Mouse (Mus musculus) midbrain, embryonic 10.5 days (tissue): Measurements from ENCODE around the gene Higd2a. TPM values are rescaled to one million over a fixed set of nuclear protein-coding genes. Genes with fewer than 3 reads are reported as not detected.

Source experiments
- DNase-seq: peaks from one replicate; pipeline ENCODE4 v3.0.0-alpha.2; 2017; ENCODE audit warnings: low spot score
- H3K27ac ChIP-seq: fragments of 300-500 bp; sonication (generic); replicated peaks from 2 replicates; pipeline ENCODE4 v1.5.1; 2016; ENCODE audit warnings: mild to moderate bottlenecking
- H3K27me3 ChIP-seq: fragments of 300-500 bp; sonication (generic); 2 replicates; pipeline ENCODE4 v1.6.1; 2016; ENCODE audit warnings: low read depth, mild to moderate bottlenecking; ENCODE audit not compliant: poor library complexity, severe bottlenecking
- H3K36me3 ChIP-seq: fragments of 300-500 bp; sonication (generic); 2 replicates; pipeline ENCODE4 v1.6.1; 2016; ENCODE audit warnings: mild to moderate bottlenecking, moderate library complexity
- H3K4me1 ChIP-seq: fragments of 300-500 bp; sonication (generic); 2 replicates; pipeline ENCODE4 v1.6.1; 2016
- H3K4me3 ChIP-seq: fragments of 300-500 bp; sonication (generic); 2 replicates; pipeline ENCODE4 v1.5.1; 2016; ENCODE audit warnings: mild to moderate bottlenecking, moderate library complexity
- H3K9me3 ChIP-seq: fragments of 300-500 bp; sonication (generic); replicated peaks from 2 replicates; pipeline ENCODE4 v1.6.1; 2016; ENCODE audit warnings: mild to moderate bottlenecking
- WGBS: fragments of 180-500 bp; shearing (Covaris S2); methylation state at CpG from one replicate; pipeline ENCODE4 v1.1.7; 2016; 5-methylcytosine and 5-hydroxymethylcytosine counted together
- polyA plus RNA-seq: library from polyadenylated mRNA; unstranded; fragments of >200 nt; fragmentation: Nextera tagmentation; extraction: Ambion mirVana; gene quantifications from 2 replicates; pipeline ENCODE4 v1.2.1, GENCODE M21; 2016

The Higd2a gene
- polyA plus RNA-seq = 155 and 156 TPM in 2 replicates

- peaks cover 39% of the 10 kb centered on the region for H3K36me3 ChIP-seq
- no peaks in the 10 kb centered on the region for H3K9me3 ChIP-seq
- peak; percentile 96 for DNase-seq
- peak within 1 kb of the TSS; percentile 87 for H3K27ac ChIP-seq
- H3K4me3 ChIP-seq = peak within 1 kb of the TSS; percentile 93
- peaks cover 26% of the 10 kb centered on the region for H3K4me1 ChIP-seq
- under 1% methylated on average over 51 of the region's 51 CpGs for WGBS
- no peaks in the 10 kb centered on the region for H3K27me3 ChIP-seq
Measured at GRCm38 (mm10) chr13:54589996-54590951, at the start of gene Higd2a, which contains the start of gene Nop16. Higd2a (plus strand) TSS chr13:54590207. Nop16 (minus strand) TSS chr13:54590090.

DNA sequence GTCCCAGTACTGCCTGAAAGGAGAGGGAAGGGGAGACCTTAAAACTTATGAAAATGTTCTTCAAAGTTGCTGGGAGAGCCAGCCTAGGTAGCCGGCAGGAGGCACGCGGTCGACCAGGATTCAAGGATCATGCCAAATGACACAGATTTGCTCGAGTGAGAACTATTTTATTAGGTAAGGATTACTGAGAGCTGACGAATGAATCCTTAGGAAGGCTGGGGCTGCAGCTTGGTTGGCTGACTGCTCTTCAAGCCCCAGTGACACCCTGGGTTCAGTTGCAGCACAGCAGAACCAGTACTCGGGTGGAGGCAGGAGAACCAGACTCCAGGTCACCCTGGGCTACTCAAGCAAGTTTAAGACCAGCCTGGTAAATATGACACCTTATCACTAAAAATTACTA lies 42.0 kb upstream of the Higd2a start:
- Histone ChIP-seq H3K36me3 (peaks cover 81% of the 10 kb centered on the region), H3K4me1 (no peaks in the 10 kb centered on the region), H3K27me3 (no peaks in the 10 kb centered on the region), H3K9me3 (no peaks in the 10 kb centered on the region), H3K27ac (no peak overlapping the region), H3K4me3 (no peak overlapping the region)
- no peak for DNase-seq
- 85% methylated on average over 7 of the region's 7 CpGs for WGBS

DNA sequence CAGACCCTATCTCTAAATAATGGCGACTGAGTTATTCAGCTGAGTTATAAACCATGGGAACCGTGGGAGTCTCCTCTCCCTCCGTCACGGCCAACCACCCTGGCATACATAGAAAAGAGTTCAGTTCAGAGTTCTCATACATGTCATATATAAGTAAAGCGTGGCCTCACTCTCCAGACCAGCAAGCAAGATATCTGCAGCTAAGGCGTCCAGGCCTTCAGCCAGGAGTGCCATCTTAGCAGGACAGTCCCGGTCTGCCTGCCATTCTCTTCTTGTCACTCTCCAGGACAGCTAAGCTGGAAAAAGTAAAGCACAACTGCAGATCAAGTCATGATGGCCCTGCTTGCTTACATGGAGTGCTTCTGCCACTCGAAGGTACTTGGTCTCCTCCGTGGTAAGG lies 33.8 kb upstream of the Higd2a start:
- H3K9me3 ChIP-seq = no peaks in the 10 kb centered on the region
- peaks cover 98% of the 10 kb centered on the region for H3K36me3 ChIP-seq
- no peak for DNase-seq
- no peaks in the 10 kb centered on the region for H3K27me3 ChIP-seq
- 93% methylated on average over 9 of the region's 9 CpGs for WGBS
- H3K4me1 ChIP-seq = no peaks in the 10 kb centered on the region
- no peak overlapping the region for H3K4me3 ChIP-seq
- no peak overlapping the region for H3K27ac ChIP-seq

GRCm38 (mm10) chr13:54556796-54557195 lies 33.2 kb upstream of the Higd2a start:
- Histone ChIP-seq H3K36me3 (peaks cover 98% of the 10 kb centered on the region), H3K4me1 (no peaks in the 10 kb centered on the region), H3K4me3 (no peak overlapping the region), H3K27ac (no peak overlapping the region), H3K27me3 (no peaks in the 10 kb centered on the region), H3K9me3 (no peaks in the 10 kb centered on the region)
- 92% methylated on average over 3 of the region's 3 CpGs for WGBS
- no peak for DNase-seq

DNA sequence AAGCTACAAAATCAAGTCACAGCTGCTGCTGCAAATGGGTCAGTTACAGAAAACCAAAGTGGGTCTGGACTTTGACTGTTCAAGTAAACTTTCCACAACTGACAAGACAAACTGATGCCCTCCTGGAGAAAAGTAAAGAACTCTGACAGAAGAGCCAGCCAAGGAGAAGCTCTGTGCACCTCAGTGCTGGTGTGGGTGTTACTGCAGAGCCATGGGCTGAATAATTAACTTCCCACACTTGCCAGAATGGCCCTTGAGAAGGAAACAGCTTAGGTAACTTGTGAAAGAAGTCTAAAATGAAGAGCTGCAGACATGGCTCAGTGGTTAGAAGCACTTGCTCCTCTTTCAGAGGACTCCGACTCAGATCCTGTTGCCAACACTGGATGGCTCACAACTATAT lies 32.4 kb upstream of the Higd2a start:
- Histone ChIP-seq H3K27me3 (no peaks in the 10 kb centered on the region), H3K4me3 (no peak overlapping the region)

DNA sequence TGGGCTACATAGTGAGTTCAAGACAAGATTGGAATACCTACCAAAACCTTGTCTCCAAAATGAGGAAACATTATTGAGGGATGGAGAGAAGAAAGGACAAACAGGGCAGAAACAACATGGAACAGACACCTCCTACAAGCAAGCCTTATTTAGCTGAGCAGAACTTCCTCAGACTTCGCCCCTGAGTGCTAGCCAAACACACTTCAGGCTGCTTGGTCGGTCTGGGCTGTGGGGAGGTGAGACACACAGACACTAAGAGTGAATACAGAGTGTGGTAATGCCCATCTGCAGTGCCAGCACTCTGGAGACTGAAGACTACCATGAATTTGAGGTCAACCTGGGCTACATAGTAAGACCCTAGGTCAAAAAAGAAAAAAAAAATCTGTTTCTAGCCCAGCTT lies 30.4 kb upstream of the Higd2a start:
- WGBS = 94% methylated on average over 2 of the region's 2 CpGs
- DNase-seq = no peak
- Histone ChIP-seq H3K27me3 (no peaks in the 10 kb centered on the region), H3K4me1 (peaks cover 12% of the 10 kb centered on the region), H3K9me3 (no peaks in the 10 kb centered on the region), H3K36me3 (peaks cover 92% of the 10 kb centered on the region), H3K27ac (no peak overlapping the region), H3K4me3 (no peak overlapping the region)

More for the DNA sequence above, 32.4 kb upstream of the Higd2a start:
- no peak overlapping the region for H3K27ac ChIP-seq
- no peaks in the 10 kb centered on the region for H3K9me3 ChIP-seq
- no peaks in the 10 kb centered on the region for H3K4me1 ChIP-seq
- H3K36me3 ChIP-seq = peaks cover 98% of the 10 kb centered on the region
- no peak for DNase-seq
- 89% methylated on average over 1 of the region's 1 CpGs for WGBS

GRCm38 (mm10) chr13:54560608-54561007 lies 29.4 kb upstream of the Higd2a start:
- H3K36me3 ChIP-seq = peaks cover 82% of the 10 kb centered on the region
- H3K27ac ChIP-seq = no peak overlapping the region
- 95% methylated on average over 7 of the region's 7 CpGs for WGBS
- DNase-seq = no peak
- H3K27me3 ChIP-seq = no peaks in the 10 kb centered on the region
- H3K9me3 ChIP-seq = no peaks in the 10 kb centered on the region
- H3K4me1 ChIP-seq = peaks cover 15% of the 10 kb centered on the region
- H3K4me3 ChIP-seq = no peak overlapping the region

DNA sequence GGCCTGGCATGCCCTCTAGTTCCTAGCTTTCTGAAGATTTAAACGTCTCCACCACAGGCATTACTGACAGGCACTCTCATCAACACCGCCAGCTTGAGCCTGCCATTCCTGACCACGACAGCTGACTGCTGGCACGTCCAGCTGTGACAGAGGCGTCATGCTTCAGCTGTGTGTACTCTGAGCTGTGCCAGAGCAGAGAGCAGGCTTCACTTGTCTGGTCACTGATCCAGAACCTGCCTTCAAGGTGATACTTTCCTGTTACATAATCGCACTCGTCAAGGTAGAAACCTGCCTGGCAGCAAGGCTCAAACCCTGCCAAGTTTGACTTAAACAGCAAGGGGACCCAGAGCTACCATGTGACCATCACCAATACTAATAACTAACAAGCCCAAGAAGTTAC lies 27.4 kb upstream of the Higd2a start:
- H3K4me1 ChIP-seq = peaks cover 20% of the 10 kb centered on the region
- WGBS = 85% methylated on average over 7 of the region's 7 CpGs
- DNase-seq = no peak
- H3K4me3 ChIP-seq = no peak overlapping the region
- peaks cover 62% of the 10 kb centered on the region for H3K36me3 ChIP-seq
- no peaks in the 10 kb centered on the region for H3K9me3 ChIP-seq
- H3K27ac ChIP-seq = no peak overlapping the region
- H3K27me3 ChIP-seq = no peaks in the 10 kb centered on the region

DNA sequence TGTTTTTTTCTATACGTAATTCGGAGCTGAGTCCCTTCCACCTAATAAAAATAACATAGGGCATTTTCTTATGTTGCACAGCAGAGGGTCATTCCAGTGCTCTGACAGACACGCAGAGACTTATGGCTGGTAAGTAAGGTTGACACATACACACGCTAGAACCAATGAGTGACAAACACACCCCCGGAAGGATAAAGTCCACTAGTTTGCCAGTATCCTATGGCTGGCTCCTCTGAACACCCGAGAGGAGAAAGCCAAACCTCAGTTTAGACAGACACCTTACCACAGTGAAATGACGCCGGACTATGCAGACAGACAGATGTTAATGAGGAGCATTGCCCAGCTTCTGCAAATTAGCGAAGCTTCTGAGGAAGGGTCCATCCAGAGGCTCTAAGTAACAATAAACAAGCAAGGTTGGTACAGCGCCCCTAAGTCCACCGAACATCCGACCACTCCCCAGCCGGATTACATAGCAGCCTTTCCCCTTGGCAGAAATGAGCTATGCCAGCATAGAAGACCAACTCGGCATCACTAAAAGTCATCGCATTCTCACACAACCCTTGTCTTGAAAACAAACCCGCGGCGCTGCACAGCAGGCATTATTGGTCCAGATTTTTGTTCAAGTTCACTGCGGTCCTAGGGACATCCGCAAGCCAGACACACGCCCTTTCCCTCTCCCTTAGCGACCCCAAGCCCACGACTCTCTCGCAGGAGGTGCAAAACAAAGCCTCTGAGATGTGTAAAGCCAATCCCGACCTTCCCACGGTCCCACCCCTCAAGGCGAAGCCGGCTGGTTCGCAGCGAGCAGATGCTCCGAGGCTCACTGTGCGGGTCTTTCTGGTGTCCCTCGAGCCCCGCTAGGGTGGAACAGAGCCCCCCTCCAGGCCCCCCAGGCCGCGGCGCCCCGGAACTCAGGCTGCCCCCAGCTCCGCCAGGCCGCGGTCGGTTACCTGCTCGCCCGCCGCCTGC lies 25.5 kb upstream of the Higd2a start:
- no peak for DNase-seq
- Histone ChIP-seq H3K27ac (peak overlapping the region; percentile 97), H3K4me1 (peaks cover 20% of the 10 kb centered on the region), H3K27me3 (no peaks in the 10 kb centered on the region), H3K9me3 (no peaks in the 10 kb centered on the region), H3K4me3 (peak overlapping the region; percentile 97), H3K36me3 (peaks cover 43% of the 10 kb centered on the region)
- 14% methylated on average over 45 of the region's 45 CpGs for WGBS

DNA sequence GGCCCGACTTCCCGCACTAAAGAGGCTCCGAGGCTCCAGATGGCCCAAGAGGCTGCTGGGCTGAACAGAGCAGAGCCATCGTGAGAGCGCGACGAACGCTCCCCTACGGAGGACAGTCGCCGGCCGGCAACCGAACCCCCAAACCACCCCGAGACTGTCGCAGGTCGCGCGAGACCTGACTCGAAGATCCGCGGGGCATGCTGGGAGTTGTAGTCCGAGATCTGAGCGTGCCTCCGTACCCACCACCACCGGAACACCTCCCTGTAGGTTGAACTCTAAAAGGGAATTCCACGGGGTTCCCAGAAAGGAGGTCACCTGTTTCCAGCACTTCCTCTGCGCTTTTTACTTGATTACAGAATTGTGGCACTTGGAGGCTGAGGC lies 24.8 kb upstream of the Higd2a start, which contains the start of gene 4833439L19Rik:
TSS of gene 4833439L19Rik (minus strand) at position 235 of the 381 bp plus-strand sequence.
- no peaks in the 10 kb centered on the region for H3K9me3 ChIP-seq
- WGBS = under 1% methylated on average over 27 of the region's 27 CpGs
- peak; percentile 95 for DNase-seq
- peaks cover 36% of the 10 kb centered on the region for H3K36me3 ChIP-seq
- peaks cover 20% of the 10 kb centered on the region for H3K4me1 ChIP-seq
- H3K4me3 ChIP-seq = peak within 1 kb of the TSS; percentile 97
- peak within 1 kb of the TSS; percentile 97 for H3K27ac ChIP-seq
- no peaks in the 10 kb centered on the region for H3K27me3 ChIP-seq

- peak overlapping the region; percentile 97 for H3K27ac ChIP-seq
Measured at GRCm38 (mm10) chr13:54565594-54566345, 24.2 kb upstream of the Higd2a start.

GRCm38 (mm10) chr13:54568380-54568779 lies 21.6 kb upstream of the Higd2a start:
- H3K4me3 ChIP-seq = no peak overlapping the region
- DNase-seq = no peak
- H3K27ac ChIP-seq = no peak overlapping the region
- 43% methylated on average over 5 of the region's 5 CpGs for whole genome bisulfite sequencing
- peaks cover 4% of the 10 kb centered on the region for H3K36me3 ChIP-seq
- H3K4me1 ChIP-seq = peaks cover 26% of the 10 kb centered on the region
- H3K27me3 ChIP-seq = peaks cover 8% of the 10 kb centered on the region
- H3K9me3 ChIP-seq = no peaks in the 10 kb centered on the region

More at GRCm38 (mm10) chr13:54565594-54566345, 24.2 kb upstream of the Higd2a start:
- no peaks in the 10 kb centered on the region for H3K27me3 ChIP-seq
- H3K4me3 ChIP-seq = peak overlapping the region; percentile 97
- peaks cover 30% of the 10 kb centered on the region for H3K36me3 ChIP-seq
- H3K9me3 ChIP-seq = no peaks in the 10 kb centered on the region
- peak; percentile 59 for DNase-seq
- WGBS = 43% methylated on average over 8 of the region's 8 CpGs
- peaks cover 20% of the 10 kb centered on the region for H3K4me1 ChIP-seq
